Mouse (Mus musculus): Measurements from ENCODE around the gene Maneal.

GRCm38 (mm10) chr4:124832796-124833195 lies 29.2 kb downstream of the Maneal start:
- TF ChIP-seq HCFC1 (IDR thresholded peaks at IDR 0.05; ENCODE audit: borderline replicate concordance, insufficient read depth, low read length) (no peak), ZNF384 (IDR thresholded peaks at IDR 0.05; ENCODE audit: low read depth, low read length) (no peak)
